Mouse (Mus musculus): ENCODE results near the gene Ltb4r2.
"Not testable (repeated sequence)": the region's sequence is repeated elsewhere in the genome, so short reads cannot be mapped to it uniquely, and the experiment has no call there.

Gene Ltb4r2

DNA sequence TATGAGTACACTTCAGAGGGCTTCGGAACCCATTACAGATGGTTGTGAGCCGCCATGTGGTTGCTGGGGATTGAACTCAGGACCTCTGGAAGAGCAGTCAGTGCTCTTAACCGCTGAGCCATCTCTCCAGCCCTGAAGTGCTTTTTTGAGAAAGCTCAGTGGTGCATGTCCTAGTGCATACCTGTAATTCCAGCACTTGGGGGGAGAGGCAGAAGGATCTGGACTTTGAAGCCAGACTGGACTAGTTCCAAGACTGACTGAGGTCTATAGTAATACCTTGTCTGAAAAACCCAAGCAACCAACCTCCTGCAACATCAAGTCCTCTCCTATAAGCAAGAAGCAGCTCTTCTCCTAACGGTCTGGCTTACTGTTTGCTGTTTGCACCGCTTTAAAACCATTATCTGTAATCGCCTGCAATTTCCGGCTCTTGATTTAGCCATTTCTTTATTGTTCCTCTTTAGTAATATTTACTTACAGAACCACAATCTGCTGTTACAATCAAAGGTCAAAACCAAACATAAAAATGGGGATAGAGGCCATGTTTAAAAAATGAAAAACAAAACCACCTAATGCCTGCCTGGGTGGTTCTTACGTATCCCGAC lies 24.0 kb upstream of the Ltb4r2 start:
- no peak for DNase-seq (ENCODE audit: low read depth, low spot score)

GRCm38 (mm10) chr14:55743711-55744110 lies 17.5 kb upstream of the Ltb4r2 start:
- DNase-seq (ENCODE audit: low read depth, low spot score), result no peak

GRCm38 (mm10) chr14:55745180-55745860 lies 15.9 kb upstream of the Ltb4r2 start, which contains the start of the genes Dhrs1 and Nop9:
Gene Dhrs1 (minus strand): TSS chr14:55745690.
Gene Nop9 (plus strand): TSS chr14:55745693.
- DNase-seq (ENCODE audit: low read depth, low spot score), result no peak

GRCm38 (mm10) chr14:55745861-55746237 lies 15.4 kb upstream of the Ltb4r2 start:
- DNase-seq (ENCODE audit: low read depth, low spot score), result no peak

GRCm38 (mm10) chr14:55747051-55747847 lies 14.0 kb upstream of the Ltb4r2 start:
- no peak for DNase-seq (ENCODE audit: low read depth, low spot score)

- DNase-seq (ENCODE audit: low read depth, low spot score), result no peak
These were observed 3.7 kb upstream of the Ltb4r2 start for GRCm38 (mm10) chr14:55757566-55757965.

- no peak for DNase-seq (ENCODE audit: low read depth, low spot score)
These were observed 2.9 kb upstream of the Ltb4r2 start, which contains the start of gene Cideb for GRCm38 (mm10) chr14:55758363-55758784. Gene Cideb (minus strand): TSS chr14:55758458.

DNA sequence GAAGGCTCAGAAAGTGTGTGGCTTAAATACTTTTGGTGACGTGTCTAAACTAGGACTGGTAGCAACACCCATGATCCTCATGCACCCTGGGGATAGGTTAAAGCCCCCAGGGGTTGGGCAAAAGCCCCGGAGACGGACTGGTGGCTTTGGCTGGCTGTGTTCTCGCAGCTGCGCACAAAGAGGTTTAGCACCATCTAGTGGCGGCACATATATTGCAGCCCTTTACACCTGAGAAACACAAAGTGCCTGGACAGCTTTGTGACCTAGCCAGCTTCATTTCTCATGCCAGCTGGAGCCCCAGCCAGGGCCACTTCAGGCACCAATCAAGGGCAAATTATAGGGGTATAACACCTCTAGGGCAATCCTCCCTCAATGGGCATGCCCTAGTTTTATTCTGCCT lies 1.1 kb upstream of the Ltb4r2 start:
- DNase-seq (ENCODE audit: low read depth, low spot score), result not testable (repeated sequence)

DNA sequence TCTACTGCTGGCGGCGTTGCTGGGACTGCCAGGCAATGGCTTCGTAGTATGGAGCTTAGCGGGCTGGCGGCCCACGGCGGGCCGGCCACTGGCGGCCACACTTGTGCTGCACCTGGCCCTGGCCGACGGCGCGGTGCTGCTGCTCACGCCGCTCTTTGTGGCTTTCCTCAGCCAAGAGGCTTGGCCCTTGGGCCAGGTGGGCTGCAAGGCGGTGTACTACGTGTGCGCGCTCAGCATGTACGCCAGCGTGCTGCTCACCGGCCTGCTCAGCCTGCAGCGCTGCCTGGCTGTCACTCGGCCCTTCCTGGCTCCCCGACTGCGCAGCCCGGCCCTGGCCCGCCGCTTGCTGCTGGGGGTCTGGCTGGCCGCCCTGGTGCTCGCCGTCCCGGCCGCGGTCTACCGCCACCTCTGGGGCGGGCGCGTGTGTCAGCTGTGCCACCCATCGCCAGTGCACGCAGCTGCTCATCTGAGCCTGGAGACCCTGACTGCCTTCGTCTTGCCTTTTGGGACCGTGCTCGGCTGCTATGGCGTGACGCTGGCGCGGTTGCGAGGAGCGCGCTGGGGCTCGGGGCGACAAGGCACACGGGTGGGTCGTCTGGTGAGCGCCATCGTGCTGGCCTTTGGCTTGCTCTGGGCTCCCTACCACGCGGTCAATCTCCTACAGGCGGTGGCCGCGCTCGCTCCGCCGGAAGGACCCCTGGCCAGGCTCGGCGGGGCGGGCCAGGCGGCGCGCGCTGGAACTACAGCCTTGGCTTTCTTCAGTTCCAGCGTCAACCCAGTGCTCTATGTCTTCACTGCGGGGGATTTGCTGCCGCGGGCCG lies 983 bp downstream of the Ltb4r2 start:
- no peak for DNase-seq (ENCODE audit: low read depth, low spot score)

DNA sequence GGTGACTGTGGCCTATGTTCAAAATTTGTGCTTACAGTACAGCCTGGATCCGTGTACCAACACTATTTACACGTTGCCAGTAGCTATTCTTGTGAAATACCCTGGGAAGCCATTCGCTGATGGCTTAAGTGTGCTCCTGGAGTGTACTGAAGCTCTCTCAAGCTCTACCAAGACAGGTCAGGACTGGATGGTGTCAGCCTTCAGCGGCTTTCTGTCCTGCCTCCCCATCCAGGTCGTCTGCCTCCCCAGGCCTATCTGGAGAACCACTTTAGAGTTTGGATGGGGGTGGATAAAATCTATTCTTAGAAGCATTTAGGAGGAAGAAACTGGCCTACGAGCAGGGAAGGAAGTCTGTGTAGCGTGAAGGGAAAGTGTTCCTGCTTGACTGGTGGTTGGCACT lies 1.9 kb downstream of the Ltb4r2 start:
- no peak for DNase-seq (ENCODE audit: low read depth, low spot score)

DNA sequence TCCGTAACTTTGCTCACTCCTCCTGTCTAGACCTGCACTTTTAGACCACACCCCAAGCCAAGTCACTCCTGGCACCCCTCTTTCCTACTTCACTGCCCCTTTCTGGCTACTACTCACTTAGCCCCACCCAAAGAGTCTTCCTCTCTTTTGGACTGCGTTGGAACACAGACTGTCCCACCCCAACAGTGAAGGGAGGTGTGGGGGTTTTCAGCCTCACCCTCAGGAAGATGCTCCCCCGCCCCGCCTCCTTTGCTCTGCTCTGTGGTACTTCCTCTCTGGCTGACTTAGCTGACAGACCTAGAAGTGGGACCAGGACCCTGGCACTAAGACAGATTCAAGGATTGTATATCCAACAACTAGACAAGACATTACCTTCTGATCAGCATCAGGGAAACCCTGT lies 4.5 kb downstream of the Ltb4r2 start, which contains the start of gene Ltb4r1:
Gene Ltb4r1 (plus strand): TSS at position 267 of the 400 bp plus-strand sequence.
- DNase-seq (ENCODE audit: low read depth, low spot score), result no peak

DNA sequence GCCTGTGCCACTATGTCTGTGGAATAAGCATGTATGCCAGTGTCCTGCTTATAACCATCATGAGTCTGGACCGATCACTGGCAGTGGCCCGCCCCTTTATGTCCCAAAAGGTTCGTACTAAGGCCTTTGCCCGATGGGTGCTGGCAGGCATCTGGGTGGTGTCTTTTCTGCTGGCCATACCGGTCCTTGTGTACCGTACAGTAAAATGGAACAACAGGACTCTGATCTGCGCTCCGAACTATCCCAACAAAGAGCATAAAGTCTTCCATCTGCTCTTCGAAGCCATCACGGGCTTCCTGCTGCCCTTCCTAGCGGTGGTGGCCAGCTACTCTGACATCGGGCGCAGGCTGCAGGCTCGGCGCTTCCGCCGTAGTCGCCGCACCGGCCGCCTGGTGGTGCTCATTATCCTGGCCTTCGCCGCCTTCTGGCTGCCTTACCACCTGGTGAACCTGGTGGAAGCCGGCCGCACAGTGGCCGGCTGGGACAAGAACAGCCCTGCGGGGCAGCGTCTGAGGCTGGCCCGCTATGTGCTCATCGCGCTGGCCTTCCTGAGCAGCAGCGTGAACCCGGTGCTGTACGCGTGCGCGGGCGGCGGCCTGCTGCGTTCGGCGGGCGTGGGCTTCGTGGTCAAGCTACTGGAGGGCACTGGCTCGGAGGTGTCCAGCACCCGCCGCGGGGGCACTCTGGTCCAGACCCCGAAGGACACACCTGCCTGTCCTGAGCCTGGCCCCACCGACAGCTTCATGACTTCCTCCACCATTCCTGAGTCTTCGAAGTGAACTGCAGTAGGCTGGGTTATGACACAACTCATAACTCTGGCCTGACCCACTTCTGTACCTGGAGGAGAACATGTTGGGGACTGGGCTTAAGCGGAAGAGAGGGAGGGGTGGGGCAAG lies 6.5 kb downstream of the Ltb4r2 start:
- DNase-seq (ENCODE audit: low read depth, low spot score), result no peak

GRCm38 (mm10) chr14:55768555-55768954 lies 7.3 kb downstream of the Ltb4r2 start:
- no peak for DNase-seq (ENCODE audit: low read depth, low spot score)

DNA sequence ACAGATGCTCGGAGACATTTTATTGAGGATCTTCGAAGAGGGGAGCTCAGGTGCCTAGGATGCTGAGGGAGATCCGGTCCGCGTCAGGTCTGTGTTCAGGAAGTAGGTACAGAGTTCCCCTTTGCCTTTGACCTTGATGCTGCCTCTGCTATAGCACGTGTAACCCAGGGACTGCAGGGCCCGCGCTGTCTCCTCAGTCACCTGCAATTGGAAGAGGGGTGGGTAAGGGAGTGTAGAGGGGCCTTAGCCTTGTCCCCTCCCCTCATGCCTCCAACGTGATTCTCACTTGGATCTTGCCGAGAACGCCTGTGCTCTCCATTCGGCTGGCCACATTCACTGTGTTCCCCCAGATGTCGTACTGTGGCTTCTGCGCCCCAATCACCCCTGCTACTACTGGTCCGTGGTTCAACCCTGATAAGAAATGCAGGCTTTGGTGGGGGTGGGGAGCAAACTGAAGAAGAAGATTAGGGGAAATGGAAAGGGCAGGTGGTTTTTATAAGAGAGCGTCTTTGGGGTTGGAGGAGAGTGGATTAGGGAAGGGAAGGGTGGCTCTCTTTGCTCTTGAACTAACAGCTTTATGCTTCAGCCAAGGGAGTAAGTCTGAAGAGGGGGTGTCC lies 8.0 kb downstream of the Ltb4r2 start:
- DNase-seq (ENCODE audit: low read depth, low spot score), result no peak

- DNase-seq (ENCODE audit: low read depth, low spot score), result no peak
These were observed 15.5 kb downstream of the Ltb4r2 start for GRCm38 (mm10) chr14:55776711-55777110.

- DNase-seq (ENCODE audit: low read depth, low spot score), result no peak
These were observed 15.9 kb downstream of the Ltb4r2 start for GRCm38 (mm10) chr14:55777176-55777575.

DNA sequence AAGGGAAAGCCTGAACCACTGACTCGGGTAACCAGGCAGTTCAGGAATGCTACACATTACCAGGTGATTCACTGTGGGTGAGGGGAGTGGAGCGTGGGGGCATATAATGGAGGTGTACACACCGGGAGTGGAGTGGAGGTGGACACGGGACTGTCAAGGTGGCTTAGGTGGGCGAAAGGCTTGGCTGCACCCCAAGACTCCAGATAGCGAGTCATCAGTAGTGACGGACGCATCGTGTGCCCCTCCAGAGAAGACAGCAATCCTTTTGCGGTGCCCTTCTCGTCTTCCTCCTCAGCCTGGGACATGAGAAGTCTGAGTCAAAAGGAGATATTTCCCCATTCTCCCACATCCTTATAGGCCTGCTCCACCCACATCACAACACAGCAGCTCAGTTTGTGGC lies 16.6 kb downstream of the Ltb4r2 start:
- no peak for DNase-seq (ENCODE audit: low read depth, low spot score)

- no peak for DNase-seq (ENCODE audit: low read depth, low spot score)
These were observed 17.5 kb downstream of the Ltb4r2 start for GRCm38 (mm10) chr14:55778686-55779085.

GRCm38 (mm10) chr14:55779656-55780055 lies 18.4 kb downstream of the Ltb4r2 start:
- DNase-seq (ENCODE audit: low read depth, low spot score), result no peak

DNA sequence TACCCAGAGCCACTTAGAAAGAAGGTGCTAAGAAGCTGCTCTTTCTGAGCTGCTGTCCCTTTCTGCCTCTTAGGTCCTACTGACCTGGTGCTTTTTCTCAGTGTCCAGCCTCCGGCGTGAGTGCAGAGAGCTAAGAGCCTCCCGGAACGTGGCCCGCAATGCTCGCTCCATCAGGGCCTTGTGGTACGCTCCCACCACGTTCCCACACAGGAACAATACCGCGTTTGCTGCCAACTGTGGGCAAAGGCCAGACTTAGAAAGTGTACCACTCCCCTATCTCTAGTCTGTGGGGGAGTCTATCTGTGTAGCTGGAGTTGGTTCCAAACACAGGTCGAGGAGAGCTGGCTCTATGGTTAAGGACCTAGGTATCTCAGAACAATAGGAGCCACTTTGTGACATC lies 19.5 kb downstream of the Ltb4r2 start:
- DNase-seq (ENCODE audit: low read depth, low spot score), result no peak
